Mouse (Mus musculus) layer of hippocampus, postnatal 14 days (tissue): ENCODE measurements around the gene Slc7a8. TPM values are rescaled to one million over a fixed set of nuclear protein-coding genes. Genes with fewer than 3 reads are reported as not detected.
A peak's percentile ranks its signal among the peaks of the same experiment; 100 is the strongest.

Source experiments
- DNase-seq, 2 experiments: peaks; one replicate each; pipeline ENCODE4 v3.0.0; 2021 to 2022; ENCODE audit warnings: low spot score in 2 of 2, mixed read lengths in 1 of 2
- total RNA-seq, 2 experiments: library from RNA; stranded (reverse); gene quantifications; 2 replicates each; pipeline ENCODE4 v1.2.3; 2021

Slc7a8 gene
- total RNA-seq, 2 experiments from 2014 or later: 66.1 to 66.2 TPM

DNA sequence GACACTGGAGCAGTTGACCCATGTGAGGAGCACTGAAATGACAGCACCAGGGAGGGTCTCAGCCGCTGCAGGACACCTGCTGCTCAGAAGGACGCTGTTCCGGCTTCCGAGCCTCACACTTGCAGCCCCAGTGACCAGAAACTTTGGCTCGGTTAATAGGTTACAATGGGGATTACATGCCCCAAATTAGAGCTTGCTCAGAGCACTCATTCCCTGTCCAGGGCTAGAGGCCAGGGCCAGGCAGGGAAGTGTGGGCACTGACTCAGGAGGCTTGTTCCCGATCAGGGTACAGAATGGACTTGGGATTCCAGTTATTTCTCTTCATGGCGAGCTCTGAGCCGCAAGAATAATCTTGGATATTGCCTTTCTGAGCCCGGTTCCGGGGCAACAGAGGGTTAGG, 44.1 kb downstream of the Slc7a8 start:
- DNase-seq: no peak

- peak in 1 of 2 experiments; percentile 57 for DNase-seq
These were observed 44.9 kb downstream of the Slc7a8 start for GRCm38 (mm10) chr14:54736555-54737552.

GRCm38 (mm10) chr14:54735221-54735620, 46.5 kb downstream of the Slc7a8 start:
- DNase-seq: no peak

GRCm38 (mm10) chr14:54734004-54734403, 47.7 kb downstream of the Slc7a8 start:
- DNase-seq: no peak

- DNase-seq: no peak
These were observed 49.5 kb downstream of the Slc7a8 start for GRCm38 (mm10) chr14:54732206-54732605.

DNA sequence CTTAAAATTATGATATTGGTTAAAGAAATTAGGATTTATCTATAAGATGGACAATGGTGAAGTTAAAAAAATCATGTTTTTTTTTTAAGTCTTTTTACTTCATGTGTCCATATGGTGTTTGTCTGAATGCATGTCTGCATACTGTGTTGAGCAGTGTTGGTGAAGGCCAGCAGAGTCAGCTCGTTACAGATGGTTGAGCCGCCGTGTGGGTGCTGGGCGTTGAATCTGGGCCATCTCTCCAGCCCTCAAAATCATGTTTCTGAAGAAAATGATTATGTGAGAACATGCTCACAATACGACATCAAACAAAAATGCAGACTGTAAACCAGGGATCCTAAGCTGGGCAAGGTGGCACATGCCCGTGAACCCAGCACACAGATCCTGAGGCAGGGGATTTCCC, 51.4 kb downstream of the Slc7a8 start:
- DNase-seq: peak in 1 of 2 experiments; percentile 44

DNA sequence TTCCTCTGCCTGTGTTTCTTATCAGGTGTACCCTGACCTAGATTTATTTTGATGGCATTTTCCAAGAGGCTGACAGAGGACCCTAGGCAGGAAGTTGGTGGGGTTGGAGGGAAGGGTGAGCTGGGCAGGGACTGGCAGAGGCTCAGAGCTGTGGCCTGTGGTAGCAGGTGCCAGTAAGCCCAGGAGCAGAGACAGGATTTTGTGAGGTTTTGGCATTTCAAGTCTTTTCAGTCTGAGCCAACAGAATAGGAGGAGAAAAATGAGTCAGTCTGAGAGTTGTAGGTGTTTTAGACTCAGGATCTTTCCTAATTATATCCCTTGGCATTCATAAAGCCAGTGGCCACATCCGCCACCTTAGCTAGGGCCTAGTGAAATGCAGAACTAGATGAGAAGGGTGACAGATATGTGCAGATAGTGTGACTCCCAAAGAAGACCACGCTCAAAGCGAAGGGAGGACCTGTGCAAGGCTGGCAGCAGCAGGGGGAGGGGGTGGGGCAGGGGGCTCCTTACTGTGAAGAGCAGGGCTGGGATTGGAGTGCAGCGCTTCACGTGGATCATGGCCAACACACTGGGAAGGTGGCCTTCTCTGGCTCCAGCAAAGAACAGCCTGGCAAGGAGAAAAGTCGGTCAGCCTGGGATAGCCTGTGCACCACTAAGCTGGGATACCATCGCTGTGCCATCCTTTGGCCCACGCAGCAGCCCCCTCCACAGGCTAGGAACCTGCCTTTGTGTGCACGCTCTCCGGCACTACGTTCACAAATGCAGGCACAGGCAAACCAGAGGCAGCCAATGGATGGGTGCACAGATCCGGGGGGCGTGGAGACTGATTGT, 52.7 kb downstream of the Slc7a8 start:
- no peak for DNase-seq

DNA sequence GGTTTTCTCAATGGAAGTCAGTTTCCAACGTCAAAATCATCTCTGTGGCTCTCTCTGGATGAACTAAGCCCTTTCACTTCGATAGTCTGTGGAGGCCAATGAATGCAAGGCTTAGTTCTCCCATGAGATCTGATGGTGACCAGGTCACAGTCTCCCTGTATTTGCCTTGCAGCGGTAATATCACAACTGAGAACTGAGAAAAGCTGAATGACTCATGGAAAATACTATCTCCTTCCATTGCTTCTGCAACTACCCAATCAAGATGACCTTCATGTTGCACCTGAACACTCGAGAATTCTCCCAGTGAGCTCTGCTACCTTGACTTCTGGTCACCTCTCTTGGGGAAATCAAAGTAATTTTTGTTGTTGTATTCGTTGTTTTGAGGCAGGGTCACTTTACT, 54.2 kb downstream of the Slc7a8 start:
- DNase-seq: no peak

DNA sequence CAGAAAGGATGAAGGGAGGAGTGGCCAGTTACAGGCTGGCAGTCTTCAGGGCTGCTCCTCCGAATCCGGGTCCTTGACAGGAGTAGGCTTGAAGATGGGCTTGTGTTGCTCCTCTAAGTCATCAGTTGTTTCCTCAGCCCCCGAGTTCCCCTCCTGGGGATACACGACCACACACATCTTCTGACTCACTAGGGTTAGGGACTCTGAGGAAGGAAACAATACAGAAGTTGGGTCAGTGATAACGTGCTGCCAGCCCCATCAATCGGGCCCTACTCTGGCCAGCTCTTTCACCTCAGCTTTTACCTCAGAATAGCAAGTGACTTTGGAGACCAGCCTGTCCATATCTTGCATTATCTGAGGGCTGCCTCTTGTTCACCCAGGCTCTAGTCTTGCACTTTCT, 57.7 kb downstream of the Slc7a8 start:
- no peak for DNase-seq

- DNase-seq: no peak
These were observed 60.0 kb downstream of the Slc7a8 start for GRCm38 (mm10) chr14:54721711-54722110.

- no peak for DNase-seq
These were observed 60.9 kb downstream of the Slc7a8 start for GRCm38 (mm10) chr14:54720654-54721350.

GRCm38 (mm10) chr14:54720041-54720440, 61.7 kb downstream of the Slc7a8 start:
- no peak for DNase-seq

DNA sequence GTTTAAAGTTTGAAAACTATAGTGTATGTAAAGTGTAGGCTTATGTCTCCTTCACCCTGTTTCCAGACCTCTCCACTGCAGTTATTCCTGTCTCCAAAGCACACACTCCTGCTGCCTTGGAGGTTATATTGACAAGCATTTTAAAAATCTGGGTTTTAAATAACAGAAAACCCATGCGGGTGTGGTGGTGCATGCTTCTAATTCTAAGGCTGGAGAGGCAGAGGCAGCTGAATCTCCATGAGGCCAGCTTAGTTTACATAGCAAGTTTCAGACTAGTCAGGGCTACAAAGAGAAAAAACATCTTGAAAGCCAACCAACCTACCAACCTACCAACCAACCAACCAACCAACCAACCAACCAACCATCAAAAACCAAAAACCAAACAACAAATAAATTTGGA, 66.3 kb downstream of the Slc7a8 start:
- DNase-seq: no peak

DNA sequence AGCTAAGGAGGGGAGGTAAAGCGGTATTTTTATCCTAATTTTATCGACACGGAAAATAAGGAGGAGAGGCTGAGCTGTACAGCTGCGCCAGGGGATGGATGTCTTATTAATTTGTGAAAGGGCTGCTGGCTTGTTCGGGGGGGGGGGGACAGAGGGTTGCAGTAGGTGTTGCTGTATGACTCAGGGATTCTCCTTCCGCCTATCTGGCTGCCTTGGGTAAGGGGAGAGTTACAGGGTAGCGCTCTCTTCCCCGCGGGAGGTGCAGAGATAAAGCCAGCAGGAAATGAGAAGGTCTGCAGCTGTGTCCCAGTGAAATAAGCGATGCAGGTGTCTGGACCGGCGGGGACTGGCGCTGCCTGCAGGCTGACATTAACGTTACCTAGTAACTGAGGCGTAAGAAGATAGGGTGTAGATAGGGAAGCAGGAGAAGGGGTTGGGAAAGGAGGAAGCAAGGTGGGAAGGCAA, 67.1 kb downstream of the Slc7a8 start:
- DNase-seq: peak in 1 of 2 experiments; percentile 29

- peak; percentile 80 to 84 for DNase-seq
These were observed 67.6 kb downstream of the Slc7a8 start for GRCm38 (mm10) chr14:54714121-54714520.

GRCm38 (mm10) chr14:54712861-54713260, 68.9 kb downstream of the Slc7a8 start:
- no peak for DNase-seq

- no peak for DNase-seq
These were observed 69.7 kb downstream of the Slc7a8 start, which contains the start of gene Cebpe for GRCm38 (mm10) chr14:54712074-54712473. Gene Cebpe (minus strand): TSS chr14:54712174.

- DNase-seq: no peak
These were observed 72.7 kb downstream of the Slc7a8 start for GRCm38 (mm10) chr14:54709054-54709453.

- no peak for DNase-seq
These were observed 75.0 kb downstream of the Slc7a8 start for GRCm38 (mm10) chr14:54706589-54707320.

DNA sequence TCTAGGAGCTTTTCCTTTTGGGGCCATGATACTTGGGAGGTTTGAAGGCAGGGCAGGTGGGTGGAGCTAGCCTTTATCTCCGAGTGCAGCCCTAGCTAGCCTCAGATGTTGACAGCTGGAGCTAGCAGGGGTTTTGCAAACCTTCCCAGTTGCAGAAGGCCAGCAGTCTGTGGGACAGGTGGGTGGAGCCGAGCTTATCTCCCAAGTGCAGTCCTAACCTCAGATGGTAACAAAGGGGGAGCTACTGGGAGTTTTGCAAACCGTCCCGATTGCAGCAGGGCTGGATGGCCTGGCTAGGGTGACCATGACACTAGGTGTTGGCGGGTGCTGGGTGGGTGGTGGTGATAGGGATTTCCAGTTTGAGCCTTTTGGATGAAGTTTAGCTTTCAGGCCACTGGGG, 75.9 kb downstream of the Slc7a8 start:
- no peak for DNase-seq
